Mouse (Mus musculus) heart, embryonic 13.5 days (tissue): ENCODE data around the gene Scyl1. TPM values are rescaled to one million over a fixed set of nuclear protein-coding genes. Genes with fewer than 3 reads are reported as not detected.
"Not testable (repeated sequence)": the region's sequence is repeated elsewhere in the genome, so short reads cannot be mapped to it uniquely, and the experiment has no call there.

ENCODE experiments used
- ATAC-seq: fragments of 200-750 bp; cut with Nextera tagmentation; 2 replicates; pipeline ENCODE4 v1.8.0; 2017; ENCODE audit warnings: moderate TSS enrichment; ENCODE audit not compliant: insufficient number of reproducible peaks, low FRiP score, low TSS enrichment; ENCODE audit errors: extremely low read depth
- H3K27ac ChIP-seq: fragments of 300-500 bp; sonication (generic); replicated peaks from 2 replicates; pipeline ENCODE4 v1.5.1; 2015; ENCODE audit warnings: moderate library complexity, mild to moderate bottlenecking, inconsistent platforms
- H3K27me3 ChIP-seq: fragments of 300-500 bp; sonication (generic); replicated peaks from 2 replicates; pipeline ENCODE4 v1.6.1; 2015; ENCODE audit warnings: mild to moderate bottlenecking, inconsistent platforms
- H3K36me3 ChIP-seq: fragments of 300-500 bp; sonication (generic); 2 replicates; pipeline ENCODE4 v1.6.1; 2015; ENCODE audit warnings: mild to moderate bottlenecking, inconsistent platforms
- H3K4me1 ChIP-seq: fragments of 300-500 bp; sonication (generic); 2 replicates; pipeline ENCODE4 v1.6.1; 2015; ENCODE audit warnings: inconsistent platforms
- H3K4me2 ChIP-seq: fragments of 300-500 bp; sonication (generic); 2 replicates; pipeline ENCODE4 v1.6.1; 2015; ENCODE audit warnings: inconsistent platforms, mild to moderate bottlenecking, moderate library complexity
- H3K4me3 ChIP-seq: fragments of 300-500 bp; sonication (generic); 2 replicates; pipeline ENCODE4 v1.5.1; 2015; ENCODE audit warnings: moderate library complexity, mild to moderate bottlenecking, inconsistent platforms
- H3K9ac ChIP-seq: fragments of 300-500 bp; sonication (generic); 2 replicates; pipeline ENCODE4 v1.6.1; 2015; ENCODE audit warnings: inconsistent platforms, mild to moderate bottlenecking, moderate library complexity
- H3K9me3 ChIP-seq: fragments of 300-500 bp; sonication (generic); 2 replicates; pipeline ENCODE4 v1.6.1; 2016; ENCODE audit warnings: inconsistent platforms
- WGBS: fragments of 180-500 bp; shearing (Covaris S2); methylation state at CpG from one replicate; pipeline ENCODE4 v1.1.7; 2015; ENCODE audit warnings: mixed read lengths; 5-methylcytosine and 5-hydroxymethylcytosine counted together
- polyA plus RNA-seq: library from polyadenylated mRNA; unstranded; fragments of >200 nt; fragmentation: Nextera tagmentation; extraction: Ambion mirVana; gene quantifications from 2 replicates; pipeline ENCODE4 v1.2.1, GENCODE M21; 2015

Scyl1 gene
- 55.8 and 59.6 TPM in 2 replicates for polyA plus RNA-seq

DNA sequence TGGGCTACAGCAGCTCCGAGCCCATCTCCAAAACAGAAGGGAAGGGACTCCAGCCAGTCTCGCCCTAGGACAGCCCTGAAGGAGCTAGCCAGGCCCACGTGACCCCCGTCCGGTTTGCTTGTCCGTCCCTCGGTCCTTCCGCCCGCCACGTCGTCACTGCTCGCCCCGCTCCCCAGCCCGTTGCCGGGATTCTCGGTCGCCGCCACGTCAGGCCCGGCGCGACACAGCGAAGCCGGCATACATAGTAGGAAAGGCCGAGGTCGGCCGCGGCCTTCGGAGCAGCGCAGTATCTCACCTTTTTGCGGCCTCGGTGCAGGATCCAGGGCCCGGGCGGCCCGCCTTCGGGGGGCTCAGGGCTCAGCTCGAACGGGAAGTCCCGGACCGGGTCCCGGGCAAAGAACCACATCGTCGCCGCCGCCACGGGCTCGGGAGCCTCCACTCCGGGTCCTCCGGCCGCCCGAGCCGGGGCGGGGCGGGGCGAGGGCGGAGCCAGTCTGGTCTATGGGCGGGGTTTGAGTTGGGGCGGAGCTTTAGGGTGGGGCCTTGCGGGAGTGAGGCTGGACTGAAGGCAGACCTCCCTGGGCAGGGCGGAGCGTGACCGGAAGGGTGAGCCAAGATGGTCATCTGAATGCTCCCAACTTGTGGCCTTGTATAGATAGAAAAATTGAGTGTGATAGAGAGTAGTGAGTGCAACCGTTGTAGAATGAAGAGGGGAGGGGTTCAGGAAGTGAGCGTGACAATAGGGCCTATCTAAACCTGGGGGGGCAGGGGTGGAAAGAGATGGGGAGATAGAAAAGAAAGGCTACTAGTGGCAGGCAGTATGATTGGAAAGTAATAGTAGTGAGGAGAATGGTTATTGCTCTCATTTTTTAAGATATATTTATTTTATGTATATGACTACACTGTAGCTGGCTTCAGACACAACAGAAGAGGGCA is at the start of gene Scyl1:
TSS of gene Scyl1 (minus strand) at position 495 of the 936 bp plus-strand sequence.
- Histone ChIP-seq H3K4me2 (peak within 1 kb of the TSS; percentile 98), H3K27me3 (no peaks in the 10 kb centered on the region), H3K27ac (peak within 1 kb of the TSS; percentile 88), H3K9me3 (no peaks in the 10 kb centered on the region), H3K9ac (peak within 1 kb of the TSS; percentile 98), H3K4me3 (peak within 1 kb of the TSS; percentile 84), H3K36me3 (peaks cover 38% of the 10 kb centered on the region), H3K4me1 (peaks cover 11% of the 10 kb centered on the region)
- ATAC-seq, result peak; percentile 96
- 1% methylated on average over 64 of the region's 64 CpGs for WGBS

DNA sequence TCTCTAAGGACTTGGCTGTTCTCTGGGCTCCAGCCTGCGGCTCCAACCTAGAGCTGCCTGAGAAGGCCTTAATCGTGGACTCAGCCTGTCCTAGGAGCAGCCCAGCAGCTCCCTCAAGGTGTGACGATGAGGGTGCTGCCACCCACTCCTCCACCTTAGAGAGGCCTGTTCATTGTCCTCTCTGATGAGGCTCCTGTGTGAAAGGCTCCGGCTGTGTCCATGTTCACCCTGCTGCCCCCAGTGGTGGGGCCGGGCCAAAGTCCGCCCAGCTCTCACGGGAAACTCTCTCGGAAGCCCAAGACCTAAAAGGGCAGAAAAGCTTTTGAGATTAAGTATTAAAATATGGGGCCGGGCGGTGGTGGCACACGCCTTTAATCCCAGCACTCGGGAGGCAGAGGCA is 48.3 kb upstream of the Scyl1 start:
- no peak overlapping the region for H3K4me3 ChIP-seq
- H3K27ac ChIP-seq, result peak overlapping the region; percentile 16; the same call in 1 of the 2 replicates
- H3K9ac ChIP-seq, result peak overlapping the region; percentile 53; the same call in 1 of the 2 replicates
- 37% methylated on average over 12 of the region's 12 CpGs for WGBS
- H3K27me3 ChIP-seq, result no peaks in the 10 kb centered on the region
- H3K4me1 ChIP-seq, result peaks cover 68% of the 10 kb centered on the region
- no peaks in the 10 kb centered on the region for H3K36me3 ChIP-seq
- H3K4me2 ChIP-seq, result no peak overlapping the region
- no peaks in the 10 kb centered on the region for H3K9me3 ChIP-seq
- no peak for ATAC-seq

- H3K27ac ChIP-seq, result peak overlapping the region; percentile 86
- H3K27me3 ChIP-seq, result no peaks in the 10 kb centered on the region
- peak overlapping the region; percentile 53 for H3K9ac ChIP-seq
- H3K4me1 ChIP-seq, result peaks cover 63% of the 10 kb centered on the region
- no peak overlapping the region for H3K4me3 ChIP-seq
- no peaks in the 10 kb centered on the region for H3K36me3 ChIP-seq
- no peak for ATAC-seq
- H3K9me3 ChIP-seq, result no peaks in the 10 kb centered on the region
- 62% methylated on average over 6 of the region's 6 CpGs for WGBS
- H3K4me2 ChIP-seq, result peak overlapping the region; percentile 66
Observed at GRCm38 (mm10) chr19:5818590-5818977, 47.4 kb upstream of the Scyl1 start.

DNA sequence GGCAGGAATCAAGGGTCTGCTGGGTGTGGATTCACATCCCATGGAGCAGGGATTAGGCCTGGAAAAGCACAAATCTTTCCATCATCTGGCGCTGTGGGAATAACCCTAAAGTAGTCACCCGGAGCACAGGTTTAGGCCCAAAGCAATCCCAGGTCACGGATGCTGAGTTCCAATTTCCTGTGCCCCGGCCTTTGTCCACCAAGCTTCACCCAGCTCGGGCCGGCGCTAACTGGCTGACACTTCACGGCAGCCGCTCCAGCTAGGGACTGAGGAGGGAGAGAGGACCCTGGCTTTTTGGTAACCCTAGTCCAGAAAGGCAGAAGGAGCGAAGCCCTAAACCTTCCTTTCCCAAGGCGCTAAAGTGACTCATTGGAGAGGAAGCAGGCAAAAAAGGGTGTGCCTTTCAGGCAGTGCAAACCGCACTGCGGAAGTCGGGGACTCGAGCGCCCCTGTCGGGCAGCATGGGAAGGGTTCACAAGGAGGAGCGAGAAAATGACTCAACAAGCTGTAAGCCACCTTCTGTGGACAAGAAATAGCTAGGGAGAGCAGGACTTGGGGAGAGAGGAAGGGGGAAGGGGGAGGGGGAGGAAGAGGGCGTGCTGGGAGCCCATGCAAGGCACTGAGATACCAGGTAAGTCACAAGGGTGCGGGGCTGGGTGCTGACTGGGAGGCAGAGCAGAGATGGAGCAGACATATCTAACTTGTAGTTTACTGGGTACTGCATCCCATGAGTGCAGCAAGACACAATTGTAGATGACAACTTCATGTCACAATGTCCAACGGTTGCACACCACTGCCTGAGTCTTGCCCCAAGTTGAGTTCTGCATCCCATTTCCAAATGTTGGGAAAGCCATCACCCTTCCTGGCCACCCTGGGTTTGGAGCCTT is 46.7 kb upstream of the Scyl1 start:
- Histone ChIP-seq H3K27me3 (no peaks in the 10 kb centered on the region), H3K4me1 (peaks cover 62% of the 10 kb centered on the region)

GRCm38 (mm10) chr19:5815928-5816327 is 44.7 kb upstream of the Scyl1 start:
- H3K9me3 ChIP-seq, result no peaks in the 10 kb centered on the region
- no peak for ATAC-seq
- H3K4me2 ChIP-seq, result no peak overlapping the region
- no peak overlapping the region for H3K27ac ChIP-seq
- no peaks in the 10 kb centered on the region for H3K27me3 ChIP-seq
- H3K4me3 ChIP-seq, result no peak overlapping the region
- H3K9ac ChIP-seq, result 0 out of 2 replicates have a peak overlapping the region, but pooled peaks have one; percentile 25
- WGBS, result 64% methylated on average over 4 of the region's 4 CpGs
- peaks cover 65% of the 10 kb centered on the region for H3K4me1 ChIP-seq
- no peaks in the 10 kb centered on the region for H3K36me3 ChIP-seq

More for the DNA sequence above, 46.7 kb upstream of the Scyl1 start:
- peak; percentile 49 for ATAC-seq
- 17% methylated on average over 21 of the region's 21 CpGs for WGBS
- Histone ChIP-seq H3K4me3 (peak overlapping the region; percentile 39), H3K27ac (peak overlapping the region; percentile 86), H3K36me3 (no peaks in the 10 kb centered on the region), H3K9me3 (no peaks in the 10 kb centered on the region), H3K4me2 (peak overlapping the region; percentile 66), H3K9ac (peak overlapping the region; percentile 78)

- H3K27me3 ChIP-seq, result no peaks in the 10 kb centered on the region
- no peak overlapping the region for H3K27ac ChIP-seq
- H3K9ac ChIP-seq, result no peak overlapping the region
- no peaks in the 10 kb centered on the region for H3K9me3 ChIP-seq
- 88% methylated on average over 7 of the region's 7 CpGs for WGBS
- peaks cover 74% of the 10 kb centered on the region for H3K4me1 ChIP-seq
- no peak overlapping the region for H3K4me3 ChIP-seq
- no peak overlapping the region for H3K4me2 ChIP-seq
- H3K36me3 ChIP-seq, result no peaks in the 10 kb centered on the region
- ATAC-seq, result no peak
Observed at GRCm38 (mm10) chr19:5815010-5815409, 43.8 kb upstream of the Scyl1 start.

DNA sequence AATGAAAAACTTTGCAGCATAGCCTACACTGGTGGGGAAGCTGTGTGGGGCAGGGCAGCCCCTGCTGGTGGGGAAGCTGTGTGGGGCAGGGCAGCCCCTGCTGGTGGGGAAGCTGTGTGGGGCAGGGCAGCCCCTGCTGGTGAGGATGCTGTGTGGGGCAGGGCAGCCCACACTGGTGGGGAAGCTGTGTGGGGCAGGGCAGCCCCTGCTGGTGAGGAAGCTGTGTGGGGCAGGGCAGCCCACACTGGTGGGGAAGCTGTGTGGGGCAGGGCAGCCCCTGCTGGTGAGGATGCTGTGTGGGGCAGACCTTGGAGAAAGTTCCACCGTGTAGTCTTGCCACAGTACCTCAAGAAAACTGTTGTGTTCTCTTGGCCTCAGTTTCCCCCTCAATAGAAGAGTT is 42.8 kb upstream of the Scyl1 start:
- Histone ChIP-seq H3K9ac (0 out of 2 replicates have a peak overlapping the region, but pooled peaks have one; percentile 55), H3K4me1 (peaks cover 74% of the 10 kb centered on the region)
- WGBS, result 24% methylated on average over 1 of the region's 1 CpGs
- H3K4me2 ChIP-seq, H3K4me3 ChIP-seq, H3K27me3 ChIP-seq, H3K9me3 ChIP-seq, H3K36me3 ChIP-seq, ATAC-seq, H3K27ac ChIP-seq: not testable (repeated sequence)

DNA sequence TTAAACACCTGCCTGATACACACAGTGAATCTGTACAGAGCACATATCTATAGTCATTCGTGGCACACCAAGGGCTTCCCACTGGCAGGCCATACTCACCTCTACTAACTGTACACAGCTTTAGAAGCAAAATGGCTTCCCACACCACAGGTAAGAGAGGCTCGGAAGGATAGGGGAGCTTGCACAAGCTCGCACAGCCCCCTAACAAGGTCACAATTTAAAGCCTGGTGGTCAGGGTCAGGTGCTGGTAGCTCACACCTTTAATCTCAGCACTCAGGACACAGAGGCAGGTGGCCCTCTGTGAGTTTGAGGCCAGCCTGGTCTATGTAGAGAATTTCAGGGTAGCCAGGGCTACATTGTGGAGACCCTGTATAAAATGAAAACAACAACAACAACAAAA is 42.3 kb upstream of the Scyl1 start:
- Histone ChIP-seq H3K9ac (peak overlapping the region; percentile 55), H3K27ac (0 out of 2 replicates have a peak overlapping the region, but pooled peaks have one; percentile 95), H3K4me1 (peaks cover 74% of the 10 kb centered on the region), H3K4me2 (no peak overlapping the region), H3K27me3 (no peaks in the 10 kb centered on the region), H3K4me3 (no peak overlapping the region), H3K9me3 (no peaks in the 10 kb centered on the region), H3K36me3 (no peaks in the 10 kb centered on the region)
- ATAC-seq, result no peak
- WGBS, result 83% methylated on average over 3 of the region's 3 CpGs

GRCm38 (mm10) chr19:5811771-5812504 is 40.7 kb upstream of the Scyl1 start:
- no peak overlapping the region for H3K4me3 ChIP-seq

DNA sequence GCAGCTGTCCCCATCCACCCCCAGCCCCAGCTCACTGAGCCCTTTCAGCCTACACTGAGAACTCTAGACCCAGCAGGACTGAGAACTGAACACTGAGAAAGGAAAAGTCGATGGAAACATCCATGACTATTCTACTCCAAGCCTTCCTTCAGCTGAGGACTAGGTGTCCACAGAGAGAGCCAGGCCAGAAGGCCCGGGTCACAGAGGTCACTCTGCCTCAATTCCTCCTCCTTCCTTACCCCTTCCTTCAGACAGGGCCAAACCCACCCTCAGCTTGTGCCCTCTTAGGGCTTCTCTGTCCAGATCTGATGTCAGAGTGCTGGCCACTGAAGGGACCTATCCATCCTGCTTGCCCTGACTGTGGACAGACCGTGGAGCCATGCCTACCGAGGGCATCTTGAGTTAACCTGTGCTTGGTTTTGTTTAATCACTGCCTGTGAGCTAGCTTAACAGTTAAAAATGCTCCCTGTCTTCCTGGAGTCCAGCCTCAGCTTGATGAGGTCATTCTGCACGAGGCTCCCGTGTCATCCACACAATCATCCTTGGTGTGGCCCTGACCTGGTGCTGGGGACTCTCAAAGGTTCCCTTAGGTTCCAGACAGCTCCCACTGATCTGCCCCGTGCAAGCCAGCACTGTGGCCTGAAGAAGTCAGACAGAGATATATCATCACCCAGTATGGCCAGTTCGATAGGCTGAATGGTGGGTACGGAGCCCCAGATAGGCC is 39.8 kb upstream of the Scyl1 start:
- Histone ChIP-seq H3K4me1 (peaks cover 83% of the 10 kb centered on the region), H3K9ac (peak overlapping the region; percentile 70), H3K36me3 (no peaks in the 10 kb centered on the region), H3K9me3 (no peaks in the 10 kb centered on the region), H3K4me3 (peak overlapping the region; percentile 1; the same call in 1 of the 2 replicates), H3K4me2 (peak overlapping the region; percentile 54), H3K27ac (peak overlapping the region; percentile 95), H3K27me3 (no peaks in the 10 kb centered on the region)
- ATAC-seq, result no peak
- WGBS, result 54% methylated on average over 9 of the region's 9 CpGs

More at GRCm38 (mm10) chr19:5811771-5812504, 40.7 kb upstream of the Scyl1 start:
- Histone ChIP-seq H3K4me2 (peak overlapping the region; percentile 54), H3K27me3 (no peaks in the 10 kb centered on the region), H3K27ac (peak overlapping the region; percentile 95), H3K9ac (peak overlapping the region; percentile 70), H3K9me3 (no peaks in the 10 kb centered on the region), H3K4me1 (peaks cover 78% of the 10 kb centered on the region), H3K36me3 (no peaks in the 10 kb centered on the region)
- ATAC-seq, result peak; percentile 61; the same call in 1 of the 2 replicates
- WGBS, result 24% methylated on average over 7 of the region's 7 CpGs
